Mouse (Mus musculus): Measurements from ENCODE around the gene Clcf1. TPM values are rescaled to one million over a fixed set of nuclear protein-coding genes. Genes with fewer than 3 reads are reported as not detected.

Gene Clcf1
- total RNA-seq, 1 experiment: 2.2 TPM

GRCm38 (mm10) chr19:4191528-4192250 is 22.3 kb upstream of the Clcf1 start, which contains the start of gene Ppp1ca:
Gene Ppp1ca (plus strand): TSS chr19:4192065.
- in situ Hi-C loops (cut with MboI; ENCODE audit: low sequenced_read_pairs in 2 of 2, unreplicated experiment in 2 of 2): no loop called here
- no peaks in the 10 kb centered on the region for H3K9me3 ChIP-seq (ENCODE audit: control insufficient read depth, insufficient read depth, low read depth, low read length)

GRCm38 (mm10) chr19:4192251-4192985 is 21.6 kb upstream of the Clcf1 start:
- Histone ChIP-seq H3K4me3 (ENCODE audit: insufficient read depth in 1 of 2, low read depth in 1 of 2, low read length in 2 of 2, poor library complexity in 1 of 2, severe bottlenecking in 1 of 2) (peak overlapping the region; percentile 93 to 97), H3K27ac (ENCODE audit: insufficient read depth, low read depth, low read length, poor library complexity, severe bottlenecking) (peak overlapping the region; percentile 83), H3K9me3 (ENCODE audit: control insufficient read depth, insufficient read depth, low read depth, low read length) (no peaks in the 10 kb centered on the region), H3K4me1 (ENCODE audit: control insufficient read depth in 2 of 2, insufficient read depth in 2 of 2, low read length in 2 of 2, poor library complexity in 1 of 2) (peaks cover 2 to 18% of the 10 kb centered on the region in 2 experiments; a peak in 3 of 4 replicates), H3K36me3 (ENCODE audit: control insufficient read depth, insufficient read depth, low read length, poor library complexity, severe bottlenecking) (peaks cover 43% of the 10 kb centered on the region), H3K9ac (ENCODE audit: insufficient read depth, low read depth, low read length, poor library complexity, severe bottlenecking) (peak overlapping the region; percentile 97)
- peak; percentile 51; the same call in 1 of the 2 replicates for TF ChIP-seq CHD2 (IDR thresholded peaks at IDR 0.05; ENCODE audit: low read depth, low read length)
- TF ChIP-seq ZC3H11A (IDR thresholded peaks at IDR 0.05; ENCODE audit: borderline replicate concordance, low read depth, low read length): no peak
- no peak for TF ChIP-seq MAFK (IDR thresholded peaks at IDR 0.05; ENCODE audit: insufficient read depth, low read depth, low read length)
- TF ChIP-seq ZNF384 (IDR thresholded peaks at IDR 0.05; ENCODE audit: low read depth, low read length): no peak
- TF ChIP-seq HCFC1 (IDR thresholded peaks at IDR 0.05; ENCODE audit: borderline replicate concordance, insufficient read depth, low read length): no peak
- DNase-seq (ENCODE audit: low read depth, low spot score): no peak
- in situ Hi-C loops (cut with MboI; ENCODE audit: low sequenced_read_pairs in 2 of 2, unreplicated experiment in 2 of 2): no loop called here

More at GRCm38 (mm10) chr19:4191528-4192250, 22.3 kb upstream of the Clcf1 start, which contains the start of gene Ppp1ca:
- peaks cover 2 to 17% of the 10 kb centered on the region in 2 experiments; a peak in 3 of 4 replicates for H3K4me1 ChIP-seq (ENCODE audit: control insufficient read depth in 2 of 2, insufficient read depth in 2 of 2, low read length in 2 of 2, poor library complexity in 1 of 2)
- H3K9ac ChIP-seq (ENCODE audit: insufficient read depth, low read depth, low read length, poor library complexity, severe bottlenecking): peak within 1 kb of the TSS; percentile 97
- peak within 1 kb of the TSS; percentile 83 for H3K27ac ChIP-seq (ENCODE audit: insufficient read depth, low read depth, low read length, poor library complexity, severe bottlenecking)
- TF ChIP-seq MAFK (IDR thresholded peaks at IDR 0.05; ENCODE audit: insufficient read depth, low read depth, low read length): no peak
- TF ChIP-seq CHD2 (IDR thresholded peaks at IDR 0.05; ENCODE audit: low read depth, low read length): no peak
- TF ChIP-seq HCFC1 (IDR thresholded peaks at IDR 0.05; ENCODE audit: borderline replicate concordance, insufficient read depth, low read length): no peak
- TF ChIP-seq ZNF384 (IDR thresholded peaks at IDR 0.05; ENCODE audit: low read depth, low read length): no peak
- no peak for TF ChIP-seq ZC3H11A (IDR thresholded peaks at IDR 0.05; ENCODE audit: borderline replicate concordance, low read depth, low read length)
- H3K36me3 ChIP-seq (ENCODE audit: control insufficient read depth, insufficient read depth, low read length, poor library complexity, severe bottlenecking): peaks cover 36% of the 10 kb centered on the region
- H3K4me3 ChIP-seq (ENCODE audit: insufficient read depth in 1 of 2, low read depth in 1 of 2, low read length in 2 of 2, poor library complexity in 1 of 2, severe bottlenecking in 1 of 2): peak within 1 kb of the TSS; percentile 93 to 97
- peak; percentile 94 for DNase-seq (ENCODE audit: low read depth, low spot score)

GRCm38 (mm10) chr19:4193129-4193528 is 20.9 kb upstream of the Clcf1 start:
- Histone ChIP-seq H3K9ac (ENCODE audit: insufficient read depth, low read depth, low read length, poor library complexity, severe bottlenecking) (peak overlapping the region; percentile 97), H3K36me3 (ENCODE audit: control insufficient read depth, insufficient read depth, low read length, poor library complexity, severe bottlenecking) (peaks cover 48% of the 10 kb centered on the region), H3K9me3 (ENCODE audit: control insufficient read depth, insufficient read depth, low read depth, low read length) (no peaks in the 10 kb centered on the region), H3K27ac (ENCODE audit: insufficient read depth, low read depth, low read length, poor library complexity, severe bottlenecking) (no peak overlapping the region), H3K4me1 (ENCODE audit: control insufficient read depth in 2 of 2, insufficient read depth in 2 of 2, low read length in 2 of 2, poor library complexity in 1 of 2) (peaks cover 2 to 18% of the 10 kb centered on the region in 2 experiments; a peak in 3 of 4 replicates), H3K4me3 (ENCODE audit: insufficient read depth in 1 of 2, low read depth in 1 of 2, low read length in 2 of 2, poor library complexity in 1 of 2, severe bottlenecking in 1 of 2) (peak overlapping the region; percentile 93 to 97)
- TF ChIP-seq MAFK (IDR thresholded peaks at IDR 0.05; ENCODE audit: insufficient read depth, low read depth, low read length) (no peak), ZNF384 (IDR thresholded peaks at IDR 0.05; ENCODE audit: low read depth, low read length) (no peak), HCFC1 (IDR thresholded peaks at IDR 0.05; ENCODE audit: borderline replicate concordance, insufficient read depth, low read length) (no peak), ZC3H11A (IDR thresholded peaks at IDR 0.05; ENCODE audit: borderline replicate concordance, low read depth, low read length) (no peak), CHD2 (IDR thresholded peaks at IDR 0.05; ENCODE audit: low read depth, low read length) (no peak)
- in situ Hi-C loops (cut with MboI; ENCODE audit: low sequenced_read_pairs in 2 of 2, unreplicated experiment in 2 of 2): no loop called here
- DNase-seq (ENCODE audit: low read depth, low spot score): no peak

GRCm38 (mm10) chr19:4194021-4194724 is 19.9 kb upstream of the Clcf1 start:
- Histone ChIP-seq H3K4me1 (ENCODE audit: control insufficient read depth in 2 of 2, insufficient read depth in 2 of 2, low read length in 2 of 2, poor library complexity in 1 of 2) (peaks cover 2 to 18% of the 10 kb centered on the region in 2 experiments; a peak in 3 of 4 replicates), H3K4me3 (ENCODE audit: insufficient read depth in 1 of 2, low read depth in 1 of 2, low read length in 2 of 2, poor library complexity in 1 of 2, severe bottlenecking in 1 of 2) (no peak overlapping the region), H3K27ac (ENCODE audit: insufficient read depth, low read depth, low read length, poor library complexity, severe bottlenecking) (no peak overlapping the region), H3K36me3 (ENCODE audit: control insufficient read depth, insufficient read depth, low read length, poor library complexity, severe bottlenecking) (peaks cover 51% of the 10 kb centered on the region), H3K9ac (ENCODE audit: insufficient read depth, low read depth, low read length, poor library complexity, severe bottlenecking) (no peak overlapping the region), H3K9me3 (ENCODE audit: control insufficient read depth, insufficient read depth, low read depth, low read length) (no peaks in the 10 kb centered on the region)
- DNase-seq (ENCODE audit: low read depth, low spot score): no peak
- in situ Hi-C loops (cut with MboI; ENCODE audit: low sequenced_read_pairs in 2 of 2, unreplicated experiment in 2 of 2): no loop called here
- TF ChIP-seq ZNF384 (IDR thresholded peaks at IDR 0.05; ENCODE audit: low read depth, low read length): no peak
- no peak for TF ChIP-seq MAFK (IDR thresholded peaks at IDR 0.05; ENCODE audit: insufficient read depth, low read depth, low read length)
- no peak for TF ChIP-seq ZC3H11A (IDR thresholded peaks at IDR 0.05; ENCODE audit: borderline replicate concordance, low read depth, low read length)
- TF ChIP-seq HCFC1 (IDR thresholded peaks at IDR 0.05; ENCODE audit: borderline replicate concordance, insufficient read depth, low read length): no peak
- TF ChIP-seq CHD2 (IDR thresholded peaks at IDR 0.05; ENCODE audit: low read depth, low read length): no peak

All from ES-E14 (cell line).